Mouse (Mus musculus) bone marrow macrophage, adult 2 months (primary cell): ENCODE measurements around the gene Slc2a9.

Experiments used
- CTCF ChIP-seq: IDR thresholded peaks from 2 replicates; pipeline ENCODE4 v1.5.1; 2012; ENCODE audit warnings: low read depth, mild to moderate bottlenecking, low read length, moderate library complexity
- POLR2A ChIP-seq: IDR thresholded peaks from 2 replicates; pipeline ENCODE4 v1.6.1; 2012; ENCODE audit warnings: mild to moderate bottlenecking, low read depth, low read length, borderline replicate concordance

- no peak for TF ChIP-seq POLR2A
- no peak for TF ChIP-seq CTCF
Measured at GRCm38 (mm10) chr5:38479027-38479426, 23.9 kb downstream of the Slc2a9 start.
